Mouse (Mus musculus) hindbrain, embryonic 11.5 days (tissue): ENCODE results near the gene Sf1. TPM values are rescaled to one million over a fixed set of nuclear protein-coding genes. Genes with fewer than 3 reads are reported as not detected.

Experiments used
- ATAC-seq: fragments of 200-750 bp; cut with Nextera tagmentation; 2 replicates; pipeline ENCODE4 v1.8.0; 2017; ENCODE audit warnings: mild to moderate bottlenecking, moderate TSS enrichment, moderate library complexity; ENCODE audit not compliant: low FRiP score
- DNase-seq: peaks from one replicate; pipeline ENCODE4 v3.0.0-alpha.2; 2015; ENCODE audit warnings: low spot score
- H3K27ac ChIP-seq: fragments of 300-500 bp; sonication (generic); 2 replicates; pipeline ENCODE4 v1.5.1; 2014; ENCODE audit warnings: mild to moderate bottlenecking, low read depth, low read length
- H3K27me3 ChIP-seq: fragments of 300-500 bp; sonication (generic); 2 replicates; pipeline ENCODE4 v1.6.1; 2014; ENCODE audit warnings: mild to moderate bottlenecking, low read length, moderate library complexity, mixed read lengths; ENCODE audit not compliant: control insufficient read depth, insufficient read depth
- H3K36me3 ChIP-seq: fragments of 300-500 bp; sonication (generic); 2 replicates; pipeline ENCODE4 v1.6.1; 2014; ENCODE audit warnings: mild to moderate bottlenecking, low read length, moderate library complexity, mixed read lengths; ENCODE audit not compliant: control insufficient read depth, insufficient read depth
- H3K4me1 ChIP-seq: fragments of 300-500 bp; sonication (generic); replicated peaks from 2 replicates; pipeline ENCODE4 v1.6.1; 2014; ENCODE audit warnings: low read length, mixed read lengths; ENCODE audit not compliant: control insufficient read depth, insufficient read depth
- H3K4me2 ChIP-seq: fragments of 300-500 bp; sonication (generic); replicated peaks from 2 replicates; pipeline ENCODE4 v1.6.1; 2014; ENCODE audit warnings: mild to moderate bottlenecking, low read depth, low read length
- H3K4me3 ChIP-seq: fragments of 300-500 bp; sonication (generic); 2 replicates; pipeline ENCODE4 v1.5.1; 2014; ENCODE audit warnings: low read depth, low read length
- H3K9ac ChIP-seq: fragments of 300-500 bp; sonication (generic); 2 replicates; pipeline ENCODE4 v1.6.1; 2014; ENCODE audit warnings: low read depth, low read length
- H3K9me3 ChIP-seq: fragments of 300-500 bp; sonication (generic); 2 replicates; pipeline ENCODE4 v1.6.1; 2016; ENCODE audit warnings: low read length; ENCODE audit not compliant: control insufficient read depth
- WGBS: fragments of 180-500 bp; shearing (Covaris S2); extraction: QIAGEN DNeasy Blood & Tissue Kit; methylation state at CpG from one replicate; pipeline ENCODE4 v1.1.7; 2014; 5-methylcytosine and 5-hydroxymethylcytosine counted together
- polyA plus RNA-seq: library from polyadenylated mRNA; unstranded; fragments of >200 nt; fragmentation: Nextera tagmentation; extraction: Ambion mirVana; gene quantifications from 2 replicates; pipeline ENCODE4 v1.2.1, GENCODE M21; 2014

Sf1 gene
- polyA plus RNA-seq, 1 experiment from 2014 or later: 156 TPM

GRCm38 (mm10) chr19:6339191-6339590, 24.3 kb upstream of the Sf1 start:
- no peak for ATAC-seq
- Histone ChIP-seq H3K27ac (no peak overlapping the region), H3K4me2 (no peak overlapping the region), H3K9me3 (no peaks in the 10 kb centered on the region), H3K4me3 (no peak overlapping the region), H3K27me3 (no peaks in the 10 kb centered on the region), H3K36me3 (peaks cover 8% of the 10 kb centered on the region; the same call in 1 of the 2 replicates), H3K4me1 (peaks cover 14% of the 10 kb centered on the region), H3K9ac (no peak overlapping the region)
- no peak for DNase-seq
- WGBS: 92% methylated on average over 6 of the region's 6 CpGs

GRCm38 (mm10) chr19:6339890-6340504, 23.5 kb upstream of the Sf1 start:
- peaks cover 8% of the 10 kb centered on the region; the same call in 1 of the 2 replicates for H3K36me3 ChIP-seq
- DNase-seq: no peak
- no peak for ATAC-seq
- H3K9ac ChIP-seq: no peak overlapping the region
- no peak overlapping the region for H3K4me3 ChIP-seq
- no peaks in the 10 kb centered on the region for H3K27me3 ChIP-seq
- H3K27ac ChIP-seq: no peak overlapping the region
- H3K4me2 ChIP-seq: no peak overlapping the region
- H3K9me3 ChIP-seq: no peaks in the 10 kb centered on the region
- WGBS: 72% methylated on average over 15 of the region's 15 CpGs
- H3K4me1 ChIP-seq: peaks cover 12% of the 10 kb centered on the region

DNA sequence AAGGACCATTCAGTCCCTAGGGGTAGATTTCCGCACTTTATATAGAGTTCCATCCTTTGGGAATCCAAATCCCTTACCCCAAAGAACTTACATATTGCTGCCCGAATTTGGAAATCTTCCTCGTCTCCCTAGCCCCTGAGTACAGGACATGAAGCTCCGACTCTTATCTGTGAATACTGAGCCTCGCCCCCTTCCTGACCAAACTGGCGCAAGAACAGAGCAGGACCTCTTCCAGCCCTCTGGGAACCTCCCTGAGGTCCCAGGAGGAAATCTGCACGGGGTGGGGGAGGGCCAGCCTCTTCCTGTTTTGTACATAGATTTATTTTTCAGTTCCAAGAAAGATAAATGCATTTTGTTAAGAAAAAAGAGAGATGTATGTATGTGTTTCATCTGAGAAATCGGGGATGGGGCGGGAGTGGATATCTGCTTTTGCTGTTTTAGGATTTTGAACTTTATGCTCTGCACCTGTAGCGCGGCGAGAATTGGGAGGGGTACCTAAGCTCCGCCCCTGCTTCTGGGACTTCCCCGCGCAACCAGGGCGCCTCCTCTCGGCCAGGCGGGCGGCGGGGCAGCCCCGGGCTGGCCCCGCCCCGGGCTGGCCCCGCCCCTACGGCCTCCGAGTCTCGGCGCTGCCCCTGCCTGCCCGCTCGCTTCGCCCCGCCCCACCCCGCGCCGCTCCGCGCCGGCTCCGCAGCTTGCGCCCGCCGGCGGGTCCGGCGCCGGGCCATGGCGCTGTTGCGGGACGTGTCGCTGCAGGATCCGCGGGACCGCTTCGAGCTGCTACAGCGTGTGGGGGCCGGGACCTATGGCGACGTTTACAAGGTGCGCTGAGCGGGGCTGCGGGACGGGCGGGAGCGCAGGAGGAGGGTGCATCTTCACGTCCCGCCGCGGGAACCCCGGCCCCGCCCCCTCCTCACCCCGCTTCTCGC, 22.7 kb upstream of the Sf1 start, which contains the start of gene Map4k2:
Gene Map4k2 (plus strand): TSS at position 612 of the 929 bp plus-strand sequence.
- peaks cover 8% of the 10 kb centered on the region; the same call in 1 of the 2 replicates for H3K36me3 ChIP-seq
- peak within 1 kb of the TSS; percentile 60 for H3K4me3 ChIP-seq
- peak; percentile 74 for ATAC-seq
- H3K27ac ChIP-seq: peak within 1 kb of the TSS; percentile 51; the same call in 1 of the 2 replicates
- 17% methylated on average over 34 of the region's 72 CpGs for WGBS
- peak; percentile 83 for DNase-seq
- peak within 1 kb of the TSS; percentile 90 for H3K4me2 ChIP-seq
- no peaks in the 10 kb centered on the region for H3K9me3 ChIP-seq
- peaks cover 12% of the 10 kb centered on the region for H3K4me1 ChIP-seq
- peak within 1 kb of the TSS; percentile 66; the same call in 1 of the 2 replicates for H3K9ac ChIP-seq
- no peaks in the 10 kb centered on the region for H3K27me3 ChIP-seq

GRCm38 (mm10) chr19:6341453-6342077, 21.9 kb upstream of the Sf1 start:
- DNase-seq: peak; percentile 22
- Histone ChIP-seq H3K4me1 (peaks cover 5% of the 10 kb centered on the region; the same call in 1 of the 2 replicates), H3K36me3 (peaks cover 8% of the 10 kb centered on the region; the same call in 1 of the 2 replicates), H3K27me3 (no peaks in the 10 kb centered on the region), H3K9me3 (no peaks in the 10 kb centered on the region), H3K4me2 (peak overlapping the region; percentile 90), H3K4me3 (peak overlapping the region; percentile 60), H3K27ac (no peak overlapping the region), H3K9ac (peak overlapping the region; percentile 66; the same call in 1 of the 2 replicates)
- peak; percentile 62; the same call in 1 of the 2 replicates for ATAC-seq
- 14% methylated on average over 22 of the region's 23 CpGs for whole genome bisulfite sequencing

DNA sequence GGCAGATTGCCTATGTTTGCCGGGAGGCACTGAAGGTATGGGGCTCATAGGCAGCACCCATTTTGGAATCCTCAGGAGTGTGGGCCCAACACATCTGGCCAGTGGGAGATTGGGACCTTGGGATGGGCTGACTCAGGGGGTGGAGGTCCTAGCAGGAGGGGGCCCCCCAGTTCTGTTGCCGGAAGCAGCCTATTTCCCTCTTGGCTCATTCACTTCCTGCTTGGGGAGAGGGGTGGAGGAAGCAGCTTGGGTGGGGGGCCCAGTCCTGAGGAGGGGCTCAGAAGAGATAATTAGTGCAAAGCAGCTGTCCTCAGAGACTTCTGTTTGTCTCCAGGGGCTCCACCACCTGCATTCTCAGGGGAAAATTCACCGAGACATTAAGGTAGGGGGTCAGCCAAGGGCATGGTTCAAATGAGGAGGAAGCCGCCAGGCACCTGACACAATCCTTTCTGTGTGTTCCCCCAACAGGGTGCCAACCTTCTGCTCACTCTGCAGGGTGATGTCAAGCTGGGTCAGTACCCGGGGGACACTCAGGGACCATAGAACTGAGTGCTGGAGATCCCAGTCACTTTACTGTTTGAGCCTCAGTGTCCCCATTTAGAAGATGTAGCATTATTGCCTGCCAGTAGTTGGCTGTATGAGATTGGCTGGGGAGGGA, 21.1 kb upstream of the Sf1 start:
- Histone ChIP-seq H3K4me2 (no peak overlapping the region), H3K9me3 (no peaks in the 10 kb centered on the region), H3K9ac (no peak overlapping the region), H3K27me3 (no peaks in the 10 kb centered on the region), H3K4me3 (no peak overlapping the region), H3K4me1 (peaks cover 2% of the 10 kb centered on the region; the same call in 1 of the 2 replicates), H3K36me3 (peaks cover 8% of the 10 kb centered on the region; the same call in 1 of the 2 replicates), H3K27ac (no peak overlapping the region)
- ATAC-seq (no peak), DNase-seq (no peak)
- WGBS: 80% methylated on average over 5 of the region's 5 CpGs

DNA sequence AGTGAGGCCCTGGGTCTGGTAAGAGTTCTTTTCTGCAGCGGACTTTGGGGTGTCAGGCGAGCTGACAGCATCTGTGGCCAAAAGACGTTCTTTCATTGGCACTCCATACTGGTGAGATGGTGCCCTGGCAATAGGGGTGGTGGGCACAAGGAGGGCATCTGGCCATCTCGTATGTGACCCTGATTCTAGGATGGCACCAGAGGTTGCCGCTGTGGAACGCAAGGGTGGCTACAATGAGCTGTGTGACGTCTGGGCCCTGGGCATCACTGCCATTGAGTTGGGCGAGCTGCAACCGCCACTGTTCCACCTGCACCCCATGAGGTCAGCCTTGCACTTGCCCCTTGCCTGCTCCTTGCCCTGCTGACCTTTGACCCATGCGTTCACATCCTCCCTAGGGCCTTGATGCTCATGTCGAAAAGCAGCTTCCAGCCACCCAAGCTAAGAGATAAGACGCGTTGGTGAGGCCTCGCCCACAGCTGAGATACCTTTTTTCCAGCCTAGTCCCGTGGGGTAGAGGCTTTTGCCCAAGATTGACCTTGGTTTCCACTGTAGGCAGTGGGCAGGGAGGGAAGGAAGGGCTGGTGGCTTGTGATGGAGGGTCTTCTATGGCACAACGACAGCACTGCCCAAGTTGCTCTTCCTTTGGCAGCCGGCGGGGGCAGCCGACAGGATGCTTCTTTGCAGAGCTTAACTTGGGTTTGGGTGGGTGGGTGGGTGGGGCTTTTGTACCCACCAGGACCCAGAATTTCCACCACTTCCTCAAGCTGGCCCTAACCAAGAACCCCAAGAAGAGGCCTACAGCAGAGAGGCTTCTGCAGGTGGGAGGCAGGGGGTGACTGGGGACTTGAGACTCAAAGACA, 20.2 kb upstream of the Sf1 start:
- no peak for ATAC-seq
- H3K27ac ChIP-seq: no peak overlapping the region
- 84% methylated on average over 19 of the region's 19 CpGs for WGBS
- H3K27me3 ChIP-seq: no peaks in the 10 kb centered on the region
- H3K4me2 ChIP-seq: no peak overlapping the region
- no peak for DNase-seq
- H3K4me1 ChIP-seq: peaks cover 2% of the 10 kb centered on the region; the same call in 1 of the 2 replicates
- peaks cover 8% of the 10 kb centered on the region; the same call in 1 of the 2 replicates for H3K36me3 ChIP-seq
- no peaks in the 10 kb centered on the region for H3K9me3 ChIP-seq
- H3K9ac ChIP-seq: no peak overlapping the region
- no peak overlapping the region for H3K4me3 ChIP-seq

DNA sequence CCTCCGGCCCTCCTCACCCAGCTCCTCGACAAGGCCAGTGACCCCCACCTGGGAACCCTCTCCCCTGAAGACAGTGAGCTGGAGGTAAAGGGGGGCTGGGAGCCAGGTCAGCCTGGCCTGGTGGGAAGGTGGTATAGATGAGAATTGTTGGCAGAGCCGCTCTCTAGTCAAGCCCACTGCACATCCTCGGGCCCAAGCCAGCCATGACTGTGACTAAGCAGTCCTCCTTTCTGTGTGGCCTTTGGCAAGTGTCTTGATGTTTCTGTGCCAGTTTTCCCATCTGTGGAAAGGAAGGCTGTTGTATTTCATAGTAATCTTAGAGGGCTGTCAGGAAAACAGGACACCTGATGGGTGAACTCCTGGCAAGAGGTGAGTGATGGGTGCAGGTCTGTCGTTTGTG, 19.5 kb upstream of the Sf1 start:
- 92% methylated on average over 5 of the region's 5 CpGs for WGBS
- Histone ChIP-seq H3K27me3 (no peaks in the 10 kb centered on the region), H3K4me1 (peaks cover 2% of the 10 kb centered on the region), H3K9me3 (no peaks in the 10 kb centered on the region), H3K27ac (no peak overlapping the region), H3K36me3 (peaks cover 3% of the 10 kb centered on the region; the same call in 1 of the 2 replicates), H3K4me2 (no peak overlapping the region), H3K4me3 (no peak overlapping the region), H3K9ac (no peak overlapping the region)
- DNase-seq (no peak), ATAC-seq (no peak)
